Mouse (Mus musculus): ENCODE data around the gene Palm2. TPM values are rescaled to one million over a fixed set of nuclear protein-coding genes. Genes with fewer than 3 reads are reported as not detected.

Palm2 gene
- polyA plus RNA-seq, 1 experiment: 14.1 TPM

GRCm38 (mm10) chr4:57510576-57510975 lies 76.5 kb downstream of the Palm2 start:
- TF ChIP-seq CTCF (IDR thresholded peaks at IDR 0.05; ENCODE audit: extremely low read depth, insufficient read depth, low read length): no peak
- TF ChIP-seq POLR2A (IDR thresholded peaks at IDR 0.05; ENCODE audit: extremely low read depth, insufficient read depth, low read length): no peak
- Histone ChIP-seq H3K4me1 (ENCODE audit: control insufficient read depth, insufficient read depth, low read length) (no peaks in the 10 kb centered on the region; the same call in 1 of the 2 replicates), H3K27ac (ENCODE audit: insufficient read depth, low read length) (no peak overlapping the region), H3K4me3 (ENCODE audit: insufficient read depth, low read length) (no peak overlapping the region)

GRCm38 (mm10) chr4:57511734-57512133 lies 77.7 kb downstream of the Palm2 start:
- TF ChIP-seq POLR2A (IDR thresholded peaks at IDR 0.05; ENCODE audit: extremely low read depth, insufficient read depth, low read length) (no peak), CTCF (IDR thresholded peaks at IDR 0.05; ENCODE audit: extremely low read depth, insufficient read depth, low read length) (no peak)
- Histone ChIP-seq H3K4me1 (ENCODE audit: control insufficient read depth, insufficient read depth, low read length) (no peaks in the 10 kb centered on the region; the same call in 1 of the 2 replicates), H3K4me3 (ENCODE audit: insufficient read depth, low read length) (no peak overlapping the region), H3K27ac (ENCODE audit: insufficient read depth, low read length) (no peak overlapping the region)

DNA sequence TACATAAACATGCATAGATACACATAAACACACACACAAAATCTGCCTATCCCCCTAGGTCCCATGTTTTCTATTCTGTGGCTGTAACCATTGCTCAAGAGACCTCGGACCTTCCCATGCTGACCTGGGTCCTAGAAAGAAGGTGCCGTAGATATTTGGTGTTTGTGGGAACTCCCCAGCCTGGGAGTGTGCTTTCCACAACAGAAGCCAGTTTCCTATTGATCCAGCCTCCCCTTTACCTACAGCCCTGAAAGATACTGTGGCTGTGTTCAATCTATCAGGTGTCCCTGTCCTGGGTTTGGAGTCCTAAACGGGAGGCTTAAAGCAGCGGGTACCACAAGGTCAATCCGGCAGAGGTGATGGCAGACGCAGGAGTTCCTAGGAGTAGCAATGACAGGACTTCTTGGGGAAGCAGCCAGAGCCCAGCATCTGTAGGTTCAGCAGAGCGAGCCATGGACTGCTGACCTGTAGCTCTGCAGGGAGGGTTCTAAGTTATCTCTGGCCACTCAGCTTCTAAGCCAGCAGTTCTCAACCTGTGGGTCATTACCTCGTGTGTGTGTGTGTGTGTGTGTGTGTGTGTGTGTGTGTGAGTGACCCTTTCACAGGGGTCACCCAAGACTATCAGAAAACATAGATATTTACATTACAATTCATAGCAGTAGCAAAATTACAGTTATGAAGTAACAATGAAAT lies 79.3 kb downstream of the Palm2 start:
- H3K27ac ChIP-seq (ENCODE audit: insufficient read depth, low read length): no peak overlapping the region
- no peak overlapping the region for H3K4me3 ChIP-seq (ENCODE audit: insufficient read depth, low read length)
- no peaks in the 10 kb centered on the region; the same call in 1 of the 2 replicates for H3K4me1 ChIP-seq (ENCODE audit: control insufficient read depth, insufficient read depth, low read length)
- TF ChIP-seq POLR2A (IDR thresholded peaks at IDR 0.05; ENCODE audit: extremely low read depth, insufficient read depth, low read length) (no peak), CTCF (IDR thresholded peaks at IDR 0.05; ENCODE audit: extremely low read depth, insufficient read depth, low read length) (no peak)

GRCm38 (mm10) chr4:57514003-57514937 lies 80.2 kb downstream of the Palm2 start:
- H3K4me3 ChIP-seq (ENCODE audit: insufficient read depth, low read length): no peak overlapping the region
- TF ChIP-seq POLR2A (IDR thresholded peaks at IDR 0.05; ENCODE audit: extremely low read depth, insufficient read depth, low read length) (no peak), CTCF (IDR thresholded peaks at IDR 0.05; ENCODE audit: extremely low read depth, insufficient read depth, low read length) (no peak)
- no peaks in the 10 kb centered on the region; the same call in 1 of the 2 replicates for H3K4me1 ChIP-seq (ENCODE audit: control insufficient read depth, insufficient read depth, low read length)
- H3K27ac ChIP-seq (ENCODE audit: insufficient read depth, low read length): no peak overlapping the region

DNA sequence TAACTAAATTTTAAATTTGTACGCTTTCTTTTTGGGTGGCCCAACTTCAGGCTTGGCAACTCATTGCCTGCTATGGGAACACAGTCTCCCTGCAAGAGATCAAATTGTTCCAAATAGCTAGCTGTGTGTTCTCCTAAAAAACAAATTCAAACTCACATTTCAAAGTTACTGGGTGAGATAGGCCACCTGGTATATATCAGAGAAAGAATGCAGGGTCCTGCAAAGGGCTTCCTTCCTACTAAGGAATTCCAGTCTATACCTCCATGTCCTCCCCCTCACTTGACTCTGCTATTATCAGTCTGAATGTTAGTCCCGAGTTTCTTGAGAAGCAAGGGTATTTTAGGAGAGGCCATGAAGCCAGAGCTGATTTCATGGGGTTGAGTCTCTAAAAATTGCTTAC lies 81.3 kb downstream of the Palm2 start:
- Histone ChIP-seq H3K4me3 (ENCODE audit: insufficient read depth, low read length) (no peak overlapping the region), H3K4me1 (ENCODE audit: control insufficient read depth, insufficient read depth, low read length) (no peaks in the 10 kb centered on the region; the same call in 1 of the 2 replicates), H3K27ac (ENCODE audit: insufficient read depth, low read length) (no peak overlapping the region)
- TF ChIP-seq POLR2A (IDR thresholded peaks at IDR 0.05; ENCODE audit: extremely low read depth, insufficient read depth, low read length) (no peak), CTCF (IDR thresholded peaks at IDR 0.05; ENCODE audit: extremely low read depth, insufficient read depth, low read length) (no peak)

DNA sequence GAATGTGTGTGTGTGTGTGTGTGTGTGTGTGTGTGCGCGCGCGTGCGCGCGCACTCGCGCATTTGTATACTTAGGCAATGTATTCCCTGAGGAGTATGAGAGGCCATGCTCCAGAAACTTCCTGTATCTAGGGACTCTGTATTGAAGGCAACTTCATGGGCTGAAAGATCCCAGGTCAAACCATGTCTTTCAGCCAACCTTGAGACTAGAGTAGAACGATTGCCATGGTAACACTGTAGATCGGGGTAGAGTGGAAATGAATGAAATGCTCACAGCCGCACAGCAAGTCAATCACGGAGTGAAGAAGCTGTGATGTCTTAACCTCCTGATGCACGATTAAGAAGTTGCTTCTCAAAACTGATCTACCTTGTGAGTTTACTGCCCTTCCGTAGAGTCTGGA lies 89.4 kb downstream of the Palm2 start:
- Histone ChIP-seq H3K4me3 (ENCODE audit: insufficient read depth, low read length) (no peak overlapping the region), H3K27ac (ENCODE audit: insufficient read depth, low read length) (no peak overlapping the region), H3K4me1 (ENCODE audit: control insufficient read depth, insufficient read depth, low read length) (no peaks in the 10 kb centered on the region)
- TF ChIP-seq POLR2A (IDR thresholded peaks at IDR 0.05; ENCODE audit: extremely low read depth, insufficient read depth, low read length): no peak
- no peak for TF ChIP-seq CTCF (IDR thresholded peaks at IDR 0.05; ENCODE audit: extremely low read depth, insufficient read depth, low read length)

DNA sequence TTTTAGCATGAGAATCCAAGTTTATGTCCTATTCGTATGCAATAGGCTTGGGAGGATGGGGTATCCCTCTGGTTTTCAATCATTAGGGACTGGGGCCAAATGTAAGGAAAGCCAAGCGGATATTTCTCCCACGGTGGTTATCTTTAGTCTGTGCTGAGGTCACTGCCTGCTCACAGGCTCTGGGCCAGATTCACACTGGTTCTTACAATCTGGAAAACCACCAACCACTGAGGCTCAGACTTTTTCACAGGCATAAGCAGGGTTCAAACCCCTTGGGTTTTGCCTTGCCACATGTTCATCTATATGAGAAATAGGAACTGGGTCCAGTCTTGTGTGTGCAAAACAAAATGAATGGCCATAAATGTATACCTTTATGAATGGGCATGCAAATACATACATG lies 90.4 kb downstream of the Palm2 start:
- H3K27ac ChIP-seq (ENCODE audit: insufficient read depth, low read length): no peak overlapping the region
- TF ChIP-seq CTCF (IDR thresholded peaks at IDR 0.05; ENCODE audit: extremely low read depth, insufficient read depth, low read length) (no peak), POLR2A (IDR thresholded peaks at IDR 0.05; ENCODE audit: extremely low read depth, insufficient read depth, low read length) (no peak)

DNA sequence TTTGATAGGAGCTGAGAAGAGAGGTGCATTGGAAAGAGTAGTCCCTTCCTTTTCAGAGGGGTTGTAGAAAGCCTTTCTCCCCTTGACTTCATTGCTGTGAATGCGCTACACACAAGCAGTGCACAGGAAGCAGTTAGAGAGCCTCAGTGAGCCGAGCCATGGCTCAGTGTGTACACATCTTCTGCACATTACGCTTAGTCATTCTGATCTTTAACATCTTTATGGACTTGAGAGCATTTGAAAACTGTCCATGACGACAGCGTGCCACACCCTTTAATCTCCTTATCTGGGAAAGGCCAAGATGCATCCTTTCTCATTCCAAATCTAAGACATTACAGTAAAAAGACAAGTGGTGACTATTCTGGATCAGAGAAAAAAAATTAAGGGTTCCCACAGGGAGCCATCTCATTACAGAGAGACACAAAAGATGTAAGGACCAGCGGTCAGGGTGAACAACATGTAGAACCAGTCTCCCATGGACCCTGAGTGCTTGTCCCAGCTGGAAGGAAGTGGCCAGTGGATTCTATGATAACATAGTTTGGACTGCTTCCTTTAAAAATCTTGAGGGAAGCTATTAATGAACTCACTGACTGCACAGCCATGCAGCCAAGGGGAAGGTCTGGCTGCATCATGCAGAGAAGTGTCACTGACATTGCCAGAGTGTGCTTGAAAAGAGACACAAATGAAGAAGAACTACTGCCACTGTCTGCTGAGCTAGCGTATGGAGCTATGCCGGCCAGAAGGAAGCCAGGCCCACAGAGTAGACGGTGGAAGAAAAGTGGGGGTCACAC lies 91.4 kb downstream of the Palm2 start:
- TF ChIP-seq POLR2A (IDR thresholded peaks at IDR 0.05; ENCODE audit: extremely low read depth, insufficient read depth, low read length): no peak
- no peak for TF ChIP-seq CTCF (IDR thresholded peaks at IDR 0.05; ENCODE audit: extremely low read depth, insufficient read depth, low read length)
- Histone ChIP-seq H3K4me3 (ENCODE audit: insufficient read depth, low read length) (no peak overlapping the region), H3K4me1 (ENCODE audit: control insufficient read depth, insufficient read depth, low read length) (no peaks in the 10 kb centered on the region), H3K27ac (ENCODE audit: insufficient read depth, low read length) (no peak overlapping the region)

More for the DNA sequence above, 90.4 kb downstream of the Palm2 start:
- H3K4me3 ChIP-seq (ENCODE audit: insufficient read depth, low read length): no peak overlapping the region
- H3K4me1 ChIP-seq (ENCODE audit: control insufficient read depth, insufficient read depth, low read length): no peaks in the 10 kb centered on the region

DNA sequence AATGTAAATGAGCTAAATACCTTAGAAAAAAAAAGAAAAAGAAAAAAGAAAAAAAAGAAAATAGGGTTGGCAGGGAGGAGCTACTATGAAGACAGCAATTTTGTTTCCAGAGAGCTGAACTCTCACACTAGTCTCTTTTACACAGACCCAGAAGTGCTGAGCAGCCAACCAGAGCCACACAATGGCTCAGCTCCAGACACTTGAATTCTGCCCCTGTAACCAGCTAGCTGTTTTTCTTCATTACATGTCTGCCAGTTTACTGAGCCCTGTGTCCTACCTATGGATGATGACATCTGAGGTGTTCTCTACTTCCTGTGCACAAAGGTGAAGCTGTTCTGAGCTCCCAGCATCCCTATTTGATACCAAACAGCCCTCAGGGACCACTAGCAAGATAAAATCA lies 94.2 kb downstream of the Palm2 start:
- H3K4me3 ChIP-seq (ENCODE audit: insufficient read depth, low read length): no peak overlapping the region
- TF ChIP-seq POLR2A (IDR thresholded peaks at IDR 0.05; ENCODE audit: extremely low read depth, insufficient read depth, low read length): no peak
- no peak for TF ChIP-seq CTCF (IDR thresholded peaks at IDR 0.05; ENCODE audit: extremely low read depth, insufficient read depth, low read length)

More for the DNA sequence above, 94.2 kb downstream of the Palm2 start:
- Histone ChIP-seq H3K4me1 (ENCODE audit: control insufficient read depth, insufficient read depth, low read length) (no peaks in the 10 kb centered on the region), H3K27ac (ENCODE audit: insufficient read depth, low read length) (no peak overlapping the region)
